Mouse (Mus musculus) skeletal muscle tissue, adult 2 months (tissue): ENCODE results near the gene Cpn1.

Experiments used
- DNase-seq: peaks from one replicate; pipeline ENCODE4 v3.0.0-alpha.2; 2012; ENCODE audit warnings: low read depth, low spot score

Cpn1 gene

GRCm38 (mm10) chr19:43986069-43986794, at the start of gene Cpn1:
Gene Cpn1 (minus strand): TSS chr19:43986556.
- no peak for DNase-seq

DNA sequence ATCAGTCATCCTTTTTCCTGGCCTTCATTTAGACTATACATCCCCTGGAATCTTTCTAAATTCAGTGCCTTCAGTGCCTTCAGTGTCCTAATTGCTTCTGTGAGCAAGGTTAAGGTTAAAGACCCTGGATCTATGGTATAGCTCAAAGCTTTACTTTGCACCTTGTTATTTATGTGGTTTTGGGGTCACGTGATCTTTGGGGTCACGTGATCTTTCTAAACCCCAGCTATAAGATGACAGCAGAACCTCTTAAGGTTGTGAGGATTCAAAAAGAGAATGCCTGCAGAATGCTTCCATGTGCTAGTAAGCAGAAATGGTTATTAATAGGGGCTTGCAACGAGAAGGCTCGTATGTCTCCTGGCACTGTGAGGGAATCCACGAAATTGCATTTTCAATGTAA, 47.0 kb upstream of the Cpn1 start:
- no peak for DNase-seq

GRCm38 (mm10) chr19:44032046-44032744, 45.8 kb upstream of the Cpn1 start:
- no peak for DNase-seq

GRCm38 (mm10) chr19:44030024-44030423, 43.7 kb upstream of the Cpn1 start:
- no peak for DNase-seq

- no peak for DNase-seq
Measured at GRCm38 (mm10) chr19:44028972-44029371, 42.6 kb upstream of the Cpn1 start, which contains the start of gene Cyp2c23. Gene Cyp2c23 (minus strand): TSS chr19:44029208.

DNA sequence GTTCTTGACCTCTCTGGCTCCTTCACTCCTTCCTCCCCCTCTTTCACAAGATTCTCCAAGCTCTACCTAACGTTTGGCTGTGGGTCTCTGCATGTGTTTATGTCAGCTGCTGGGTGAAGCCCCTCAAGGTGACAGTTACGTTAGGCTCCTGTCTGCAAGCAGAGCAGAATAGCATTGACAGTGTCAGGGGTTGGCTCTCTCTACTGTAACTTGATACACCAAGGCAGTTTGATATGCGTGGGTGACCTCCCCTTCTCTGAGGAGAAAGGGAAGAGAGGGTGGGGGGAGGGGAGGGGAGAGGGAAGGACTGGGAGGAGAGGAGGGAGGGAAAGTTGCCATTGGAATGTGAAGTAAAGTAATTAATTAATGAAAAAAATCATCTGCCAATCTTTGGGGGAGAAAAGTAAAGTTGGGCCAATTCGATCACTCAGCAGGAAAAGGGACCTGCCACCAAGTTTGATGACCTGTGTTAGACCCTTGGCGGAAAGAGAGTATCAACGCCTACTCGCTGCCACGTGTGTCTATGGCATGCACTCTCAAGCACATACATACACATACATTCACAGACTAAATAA, 40.7 kb upstream of the Cpn1 start:
- DNase-seq, result no peak

GRCm38 (mm10) chr19:44024921-44025585, 38.7 kb upstream of the Cpn1 start:
- no peak for DNase-seq

GRCm38 (mm10) chr19:44023066-44023465, 36.7 kb upstream of the Cpn1 start:
- DNase-seq, result no peak

GRCm38 (mm10) chr19:44021502-44021901, 35.1 kb upstream of the Cpn1 start:
- peak; percentile 86 for DNase-seq

DNA sequence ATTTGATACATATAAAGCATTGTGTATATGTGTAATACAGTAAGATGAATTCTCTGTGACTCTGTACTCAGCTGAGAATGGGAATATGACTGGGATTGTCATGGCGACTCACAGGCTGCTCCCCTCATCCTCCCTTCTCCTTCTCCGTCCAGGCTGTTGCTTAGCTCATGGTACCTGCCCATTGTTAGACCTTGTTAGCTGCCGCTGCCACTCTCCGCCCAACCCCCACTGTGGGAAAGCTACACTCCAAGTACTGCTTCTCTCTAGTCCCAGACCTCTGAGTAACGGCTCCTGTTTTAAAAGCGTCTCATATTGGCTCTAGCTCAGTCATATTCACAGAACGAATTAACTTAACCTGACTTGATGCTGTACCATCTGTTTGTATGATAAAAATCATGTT, 33.4 kb upstream of the Cpn1 start:
- DNase-seq, result no peak

DNA sequence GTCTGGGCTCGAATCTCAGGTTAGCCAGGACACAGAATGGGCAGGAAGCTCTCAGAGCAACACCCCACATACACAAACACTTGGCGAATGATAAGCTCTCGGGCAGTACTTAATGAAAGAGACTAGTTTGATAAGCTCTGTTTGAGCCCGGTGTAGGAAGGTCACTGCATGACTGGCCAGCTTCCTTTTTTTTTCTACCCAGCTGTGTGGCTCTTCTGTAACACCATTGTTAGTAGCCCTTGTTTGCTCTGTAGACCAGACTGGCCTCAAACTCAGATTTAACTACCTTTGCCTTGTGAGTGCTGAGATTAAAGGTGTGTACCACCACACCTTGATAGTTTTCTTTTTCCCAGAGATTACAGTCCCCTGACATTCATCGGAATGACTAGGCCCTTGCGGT, 27.5 kb upstream of the Cpn1 start:
- no peak for DNase-seq

DNA sequence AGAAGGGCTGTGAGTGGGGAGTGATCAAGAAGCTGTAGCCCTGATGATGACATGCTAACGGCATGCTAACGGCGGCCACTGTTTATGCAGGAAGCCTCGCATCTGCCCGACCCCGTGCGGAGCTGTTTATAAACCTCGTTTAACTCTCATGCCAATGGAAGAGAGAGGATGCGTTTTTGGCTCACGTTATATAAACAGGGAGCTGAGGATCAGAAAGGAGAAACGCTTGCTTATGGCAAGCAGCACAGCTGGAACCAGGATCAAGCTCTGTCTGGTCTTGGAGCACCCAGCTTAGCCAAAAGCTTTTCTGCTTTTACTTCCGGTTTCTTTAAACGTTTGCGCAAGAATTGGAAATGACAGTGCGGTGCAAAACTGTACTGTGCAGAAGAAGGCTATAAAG, 22.4 kb upstream of the Cpn1 start:
- DNase-seq, result peak; percentile 16

DNA sequence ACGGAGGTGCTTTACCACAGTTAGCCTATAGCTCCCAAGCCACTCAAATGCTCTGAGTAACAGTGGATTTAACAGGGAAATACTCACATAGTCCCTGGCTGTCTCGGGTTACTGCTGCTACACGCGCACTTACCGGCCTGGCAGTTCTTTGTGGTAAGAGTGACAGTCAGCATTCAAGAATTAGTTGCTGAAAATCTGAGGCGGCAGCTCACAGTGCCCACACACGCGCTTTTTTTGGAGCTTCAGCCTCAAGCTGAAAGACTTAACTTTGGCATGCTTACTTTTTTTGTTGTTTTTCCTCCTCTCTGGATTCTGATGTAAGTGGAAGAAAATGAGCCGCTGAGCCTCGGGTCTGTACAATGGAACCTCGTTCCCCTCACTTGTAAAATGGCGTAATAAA, 20.8 kb upstream of the Cpn1 start:
- DNase-seq, result no peak

DNA sequence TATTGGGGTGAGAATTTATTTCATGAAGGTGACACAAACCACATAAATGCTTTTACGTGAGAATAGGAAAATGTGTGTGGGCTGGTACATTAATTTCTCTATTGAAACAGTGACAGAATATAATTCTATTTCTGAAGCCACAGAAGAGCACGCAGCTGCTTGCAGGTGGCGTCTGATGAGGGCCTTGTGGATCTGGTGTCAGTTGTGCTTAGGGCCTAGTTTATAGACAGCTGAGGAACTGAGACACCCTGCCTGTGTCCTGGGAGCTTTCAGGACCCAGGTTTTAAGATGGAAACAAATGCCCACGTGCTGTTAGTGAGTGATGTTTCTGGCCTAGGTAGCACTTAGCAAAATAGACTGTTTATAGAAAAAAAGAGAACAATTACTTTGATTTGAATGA, 18.7 kb upstream of the Cpn1 start:
- no peak for DNase-seq

GRCm38 (mm10) chr19:44004261-44004660, 17.9 kb upstream of the Cpn1 start:
- no peak for DNase-seq

GRCm38 (mm10) chr19:44000720-44001119, 14.4 kb upstream of the Cpn1 start:
- DNase-seq, result peak; percentile 19

GRCm38 (mm10) chr19:44000061-44000460, 13.7 kb upstream of the Cpn1 start:
- peak; percentile 65 for DNase-seq

DNA sequence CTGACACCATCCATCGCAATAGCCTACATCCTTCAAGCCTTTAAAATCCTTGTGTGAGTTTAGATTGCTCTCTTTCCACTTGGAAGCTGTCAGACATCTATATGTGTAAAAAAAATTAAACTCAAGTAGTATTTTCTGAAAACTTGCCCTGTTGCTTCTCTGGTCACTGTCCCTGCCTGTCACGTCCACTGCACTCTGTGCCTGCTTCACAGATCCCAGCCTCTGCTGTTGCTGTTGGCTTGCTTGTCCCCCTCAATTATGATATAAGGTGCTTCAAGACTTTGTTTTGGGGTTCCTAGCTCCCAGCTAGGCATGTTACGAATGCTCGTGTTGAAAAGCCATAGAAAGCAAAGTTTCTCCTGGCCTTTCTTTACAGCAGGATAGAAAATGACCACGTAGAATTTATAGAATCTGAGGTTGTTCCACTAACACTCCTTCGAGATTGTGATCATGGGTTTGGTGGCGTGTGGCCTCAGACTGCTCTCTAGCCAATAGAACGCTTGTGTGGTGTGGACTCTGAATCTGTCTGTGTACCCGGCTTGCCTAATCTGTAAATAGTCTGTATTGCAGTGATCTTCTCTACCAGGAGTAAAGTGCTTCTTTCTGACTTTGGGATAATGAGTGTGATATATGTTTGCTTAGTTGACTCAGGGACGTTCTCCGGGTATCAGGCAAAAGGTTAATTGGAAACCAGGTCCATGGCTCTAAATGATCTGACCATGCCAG, 12.6 kb upstream of the Cpn1 start:
- no peak for DNase-seq

- no peak for DNase-seq
Measured at GRCm38 (mm10) chr19:43998101-43998500, 11.7 kb upstream of the Cpn1 start.

DNA sequence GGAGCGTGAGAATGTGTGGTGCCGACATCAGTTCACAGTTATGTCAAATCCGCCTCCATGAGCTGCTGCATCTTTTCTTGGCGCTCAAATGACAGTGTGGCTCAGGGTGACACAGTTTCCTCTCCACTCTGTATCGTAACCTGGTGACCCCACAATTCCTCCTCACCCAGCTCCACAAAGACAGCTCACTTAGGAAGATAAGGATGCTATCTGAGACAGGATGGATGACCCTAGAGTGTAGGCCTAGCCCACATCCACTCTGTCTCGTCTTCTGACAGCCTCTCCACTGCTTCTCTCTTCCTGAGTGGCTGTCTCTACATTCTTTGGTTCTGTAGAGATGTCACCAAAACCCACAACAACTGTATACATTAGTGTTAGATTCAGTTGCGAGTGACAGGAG, 9.1 kb upstream of the Cpn1 start:
- DNase-seq, result no peak

DNA sequence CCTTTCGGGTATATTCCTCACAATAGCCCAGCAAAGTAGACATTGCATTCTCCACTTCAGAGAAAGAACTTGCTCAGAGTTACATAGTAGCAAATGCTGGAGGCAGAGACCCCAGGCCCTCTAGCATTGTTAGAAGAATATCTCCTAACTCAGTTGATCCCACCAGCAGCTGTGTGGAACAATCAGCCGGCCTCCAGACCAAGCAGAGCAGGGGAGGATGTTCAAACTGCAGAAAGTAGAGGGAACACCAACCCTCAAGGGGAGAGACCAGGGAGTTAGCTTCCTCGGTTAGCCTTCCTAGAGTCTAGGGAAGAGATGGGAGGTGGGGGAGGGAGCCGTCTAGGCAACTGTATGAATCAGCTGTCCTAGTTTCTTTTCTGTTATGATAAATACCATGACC, 6.1 kb upstream of the Cpn1 start:
- DNase-seq, result no peak

DNA sequence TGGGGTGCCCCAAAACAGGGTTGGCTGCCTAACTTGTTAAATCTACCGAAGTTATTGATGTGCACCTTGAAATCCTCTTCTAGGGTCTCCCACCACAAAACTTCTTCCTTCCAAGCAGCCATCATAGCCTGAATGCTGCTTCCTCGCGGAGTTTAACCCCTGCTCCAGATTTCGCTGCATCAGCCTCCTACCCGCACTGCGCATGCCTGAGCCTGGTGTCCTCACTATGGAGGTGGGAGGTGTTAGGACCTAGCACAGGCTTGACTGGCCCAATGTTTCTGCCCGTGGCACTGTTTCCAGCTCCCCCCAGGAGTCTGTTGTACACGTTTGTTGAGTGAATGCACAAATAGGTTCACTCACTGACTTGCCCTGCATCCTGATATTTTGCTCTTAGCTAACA, 4.0 kb upstream of the Cpn1 start:
- DNase-seq, result no peak
